Mouse (Mus musculus): Measurements from ENCODE around the gene Fndc5. TPM values are rescaled to one million over a fixed set of nuclear protein-coding genes. Genes with fewer than 3 reads are reported as not detected.

Gene Fndc5
- polyA plus RNA-seq, 1 experiment from 2014 or later: 9.2 TPM

GRCm38 (mm10) chr4:129120520-129121445 lies 16.0 kb upstream of the Fndc5 start:
- Histone ChIP-seq H3K36me3 (ENCODE audit: control insufficient read depth, insufficient read depth) (no peaks in the 10 kb centered on the region), H3K27me3 (ENCODE audit: control insufficient read depth, insufficient read depth, low read length) (peaks cover 55% of the 10 kb centered on the region), H3K9ac (ENCODE audit: low read length) (no peak overlapping the region), H3K9me3 (replicated peaks; ENCODE audit: control insufficient read depth, low read length) (no peaks in the 10 kb centered on the region), H3K4me1 (ENCODE audit: control insufficient read depth, insufficient read depth, low read length) (peaks cover 10% of the 10 kb centered on the region), H3K4me3 (ENCODE audit: low read length) (peak overlapping the region; percentile 48), H3K4me2 (ENCODE audit: low read depth, low read length) (peak overlapping the region; percentile 73), H3K27ac (ENCODE audit: low read length) (no peak overlapping the region)
- ATAC-seq (replicated peaks; ENCODE audit: extremely low read depth, insufficient read depth, low FRiP score): peak; percentile 53
- 2% methylated on average over 42 of the region's 59 CpGs for WGBS

DNA sequence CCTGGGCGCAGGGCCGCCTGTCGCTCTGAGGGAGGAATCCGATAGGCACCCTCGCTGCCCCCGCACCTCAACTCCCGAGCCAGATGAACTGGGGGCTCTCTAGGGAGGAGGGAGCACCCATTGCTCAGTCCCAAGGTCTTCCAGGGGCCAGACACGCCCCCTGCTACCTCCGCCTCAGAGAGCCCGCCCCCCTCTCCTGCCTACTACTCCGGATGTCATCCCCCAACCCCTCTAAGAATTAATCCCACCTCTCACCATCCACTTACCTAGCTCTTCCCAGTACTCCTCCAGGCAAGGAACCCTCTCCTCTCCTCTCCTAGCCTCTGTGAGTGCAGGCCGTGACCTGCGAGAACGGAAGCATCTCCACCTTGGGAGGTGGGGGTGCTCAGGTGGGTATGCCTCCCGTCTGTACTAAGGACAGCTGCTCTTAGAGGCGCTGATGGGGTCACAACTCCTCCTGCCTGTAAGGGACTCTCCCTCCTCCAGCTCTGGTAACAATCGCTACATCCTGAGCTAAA lies 15.2 kb upstream of the Fndc5 start, which contains the start of gene Hpca:
TSS of gene Hpca (minus strand) at position 468 of the 518 bp plus-strand sequence.
- Histone ChIP-seq H3K9ac (ENCODE audit: low read length) (no peak within 1 kb of the TSS), H3K4me2 (ENCODE audit: low read depth, low read length) (peak within 1 kb of the TSS; percentile 73), H3K36me3 (ENCODE audit: control insufficient read depth, insufficient read depth) (no peaks in the 10 kb centered on the region), H3K27me3 (ENCODE audit: control insufficient read depth, insufficient read depth, low read length) (peaks cover 63% of the 10 kb centered on the region), H3K27ac (ENCODE audit: low read length) (no peak within 1 kb of the TSS), H3K9me3 (replicated peaks; ENCODE audit: control insufficient read depth, low read length) (no peaks in the 10 kb centered on the region), H3K4me3 (ENCODE audit: low read length) (peak within 1 kb of the TSS; percentile 48), H3K4me1 (ENCODE audit: control insufficient read depth, insufficient read depth, low read length) (peaks cover 16% of the 10 kb centered on the region)
- under 1% methylated on average over 16 of the region's 17 CpGs for WGBS
- ATAC-seq (replicated peaks; ENCODE audit: extremely low read depth, insufficient read depth, low FRiP score): no peak

GRCm38 (mm10) chr4:129122107-129122506 lies 14.7 kb upstream of the Fndc5 start:
- no peaks in the 10 kb centered on the region for H3K36me3 ChIP-seq (ENCODE audit: control insufficient read depth, insufficient read depth)
- H3K9ac ChIP-seq (ENCODE audit: low read length): no peak overlapping the region
- peaks cover 16% of the 10 kb centered on the region for H3K4me1 ChIP-seq (ENCODE audit: control insufficient read depth, insufficient read depth, low read length)
- peaks cover 66% of the 10 kb centered on the region for H3K27me3 ChIP-seq (ENCODE audit: control insufficient read depth, insufficient read depth, low read length)
- WGBS: 25% methylated on average over 9 of the region's 9 CpGs
- no peaks in the 10 kb centered on the region for H3K9me3 ChIP-seq (replicated peaks; ENCODE audit: control insufficient read depth, low read length)
- no peak overlapping the region for H3K27ac ChIP-seq (ENCODE audit: low read length)
- ATAC-seq (replicated peaks; ENCODE audit: extremely low read depth, insufficient read depth, low FRiP score): no peak
- H3K4me3 ChIP-seq (ENCODE audit: low read length): no peak overlapping the region
- no peak overlapping the region for H3K4me2 ChIP-seq (ENCODE audit: low read depth, low read length)

DNA sequence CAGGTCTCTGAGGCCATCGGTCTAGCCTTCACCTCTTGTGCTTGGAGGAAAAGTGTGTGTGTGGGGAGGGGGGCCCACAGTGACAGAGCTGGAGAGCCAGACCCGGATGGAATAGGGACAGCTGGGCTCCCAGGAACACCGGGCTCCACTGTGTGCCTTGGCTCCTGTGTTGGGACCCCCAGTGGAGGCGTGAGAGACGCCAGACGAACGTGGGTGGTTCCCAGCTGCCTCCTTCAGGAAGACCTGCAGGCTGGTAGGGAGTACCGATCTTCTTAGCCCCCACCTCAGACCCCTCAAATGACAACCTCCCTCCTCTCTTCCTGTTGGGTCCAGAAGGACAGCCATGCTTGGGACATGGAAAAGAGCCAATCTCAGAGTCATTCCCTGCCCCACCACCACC lies 14.1 kb upstream of the Fndc5 start:
- no peak overlapping the region for H3K4me2 ChIP-seq (ENCODE audit: low read depth, low read length)
- H3K4me3 ChIP-seq (ENCODE audit: low read length): no peak overlapping the region
- H3K9me3 ChIP-seq (replicated peaks; ENCODE audit: control insufficient read depth, low read length): no peaks in the 10 kb centered on the region
- WGBS: 6% methylated on average over 8 of the region's 8 CpGs
- H3K27me3 ChIP-seq (ENCODE audit: control insufficient read depth, insufficient read depth, low read length): peaks cover 66% of the 10 kb centered on the region
- H3K4me1 ChIP-seq (ENCODE audit: control insufficient read depth, insufficient read depth, low read length): peaks cover 16% of the 10 kb centered on the region
- ATAC-seq (replicated peaks; ENCODE audit: extremely low read depth, insufficient read depth, low FRiP score): no peak
- H3K9ac ChIP-seq (ENCODE audit: low read length): no peak overlapping the region
- H3K27ac ChIP-seq (ENCODE audit: low read length): no peak overlapping the region
- no peaks in the 10 kb centered on the region for H3K36me3 ChIP-seq (ENCODE audit: control insufficient read depth, insufficient read depth)

DNA sequence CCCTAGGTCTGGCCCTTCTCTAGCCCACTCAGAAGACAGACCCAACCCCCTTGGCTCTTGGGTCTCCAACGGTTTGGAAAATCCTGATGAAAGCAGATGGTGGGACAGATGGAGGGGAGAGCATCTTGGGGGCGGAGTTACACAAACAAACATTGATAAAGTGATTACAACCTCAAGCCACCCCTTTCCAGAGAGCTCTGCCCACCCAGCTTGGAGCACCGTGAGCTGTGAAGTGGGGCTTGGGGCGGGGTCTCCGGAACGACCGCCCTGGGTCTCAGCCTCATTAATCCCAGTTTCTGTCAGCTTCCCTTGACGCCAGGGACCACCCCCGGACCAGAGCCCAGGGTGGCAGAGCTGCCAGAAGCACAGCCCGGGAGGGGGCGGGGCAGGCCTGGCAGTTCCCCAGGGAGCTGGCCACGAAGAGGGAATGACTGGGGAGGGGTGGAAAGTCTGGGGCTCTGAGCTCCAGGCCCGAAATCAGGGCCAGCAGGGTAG lies 12.1 kb upstream of the Fndc5 start:
- no peaks in the 10 kb centered on the region for H3K36me3 ChIP-seq (ENCODE audit: control insufficient read depth, insufficient read depth)
- H3K4me3 ChIP-seq (ENCODE audit: low read length): no peak overlapping the region
- peaks cover 63% of the 10 kb centered on the region for H3K27me3 ChIP-seq (ENCODE audit: control insufficient read depth, insufficient read depth, low read length)
- peaks cover 16% of the 10 kb centered on the region for H3K4me1 ChIP-seq (ENCODE audit: control insufficient read depth, insufficient read depth, low read length)
- 0 out of 2 replicates have a peak overlapping the region, but pooled peaks have one; percentile 4 for H3K4me2 ChIP-seq (ENCODE audit: low read depth, low read length)
- no peak overlapping the region; the same call in 1 of the 2 replicates for H3K9ac ChIP-seq (ENCODE audit: low read length)
- H3K27ac ChIP-seq (ENCODE audit: low read length): no peak overlapping the region
- H3K9me3 ChIP-seq (replicated peaks; ENCODE audit: control insufficient read depth, low read length): no peaks in the 10 kb centered on the region
- ATAC-seq (replicated peaks; ENCODE audit: extremely low read depth, insufficient read depth, low FRiP score): no peak
- WGBS: 3% methylated on average over 13 of the region's 13 CpGs

- no peak for ATAC-seq (replicated peaks; ENCODE audit: extremely low read depth, insufficient read depth, low FRiP score)
- WGBS: 9% methylated on average over 19 of the region's 19 CpGs
- Histone ChIP-seq H3K27me3 (ENCODE audit: control insufficient read depth, insufficient read depth, low read length) (peaks cover 52% of the 10 kb centered on the region), H3K9ac (ENCODE audit: low read length) (no peak overlapping the region), H3K36me3 (ENCODE audit: control insufficient read depth, insufficient read depth) (no peaks in the 10 kb centered on the region), H3K9me3 (replicated peaks; ENCODE audit: control insufficient read depth, low read length) (no peaks in the 10 kb centered on the region), H3K4me2 (ENCODE audit: low read depth, low read length) (peak overlapping the region; percentile 51), H3K4me1 (ENCODE audit: control insufficient read depth, insufficient read depth, low read length) (peaks cover 21% of the 10 kb centered on the region), H3K27ac (ENCODE audit: low read length) (no peak overlapping the region), H3K4me3 (ENCODE audit: low read length) (peak overlapping the region; percentile 29)
These were observed 10.9 kb upstream of the Fndc5 start for GRCm38 (mm10) chr4:129125736-129126451.

DNA sequence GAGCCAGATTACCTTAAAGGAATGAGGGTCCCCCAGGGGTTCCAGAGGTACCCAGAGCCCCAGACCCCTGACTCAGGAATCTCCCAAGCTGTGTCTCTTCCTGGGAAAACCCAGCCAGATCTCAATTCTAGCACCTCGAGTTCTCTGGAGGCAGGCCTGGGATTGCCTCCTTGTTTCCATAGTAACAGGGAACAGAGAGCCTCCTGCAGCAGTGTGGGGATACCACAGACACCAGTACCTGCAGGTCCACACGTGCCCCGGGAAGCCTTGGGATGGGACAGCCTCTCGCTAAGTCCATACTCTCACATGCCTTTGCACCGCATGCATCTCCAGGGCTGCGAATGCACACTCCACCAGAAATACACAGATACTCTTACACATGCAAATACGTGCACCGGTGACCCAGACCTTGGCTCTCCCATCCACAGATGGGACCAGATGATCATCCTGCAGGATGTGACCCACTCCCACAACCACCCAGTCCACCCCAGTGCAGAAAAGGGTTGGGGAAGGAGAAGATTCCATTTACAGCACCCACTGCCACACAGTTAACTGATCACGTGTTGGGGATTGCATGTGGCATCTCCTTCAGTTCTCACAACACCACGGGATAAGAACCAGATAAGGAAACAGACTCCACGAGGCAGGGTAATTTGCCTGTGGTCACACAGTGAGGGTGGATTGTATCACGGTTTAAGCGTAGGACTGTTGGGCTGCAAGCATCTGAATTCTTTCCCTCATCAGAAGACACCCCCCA lies 8.0 kb upstream of the Fndc5 start:
- Histone ChIP-seq H3K4me1 (ENCODE audit: control insufficient read depth, insufficient read depth, low read length) (peaks cover 16% of the 10 kb centered on the region), H3K4me3 (ENCODE audit: low read length) (no peak overlapping the region), H3K9me3 (replicated peaks; ENCODE audit: control insufficient read depth, low read length) (no peaks in the 10 kb centered on the region), H3K9ac (ENCODE audit: low read length) (no peak overlapping the region), H3K36me3 (ENCODE audit: control insufficient read depth, insufficient read depth) (no peaks in the 10 kb centered on the region), H3K27me3 (ENCODE audit: control insufficient read depth, insufficient read depth, low read length) (peaks cover 28% of the 10 kb centered on the region), H3K4me2 (ENCODE audit: low read depth, low read length) (no peak overlapping the region), H3K27ac (ENCODE audit: low read length) (no peak overlapping the region)
- 0 out of 2 replicates have a peak, but pooled peaks have one; percentile 8 for ATAC-seq (replicated peaks; ENCODE audit: extremely low read depth, insufficient read depth, low FRiP score)
- WGBS: 52% methylated on average over 13 of the region's 13 CpGs

- Histone ChIP-seq H3K4me3 (ENCODE audit: low read length) (no peak overlapping the region), H3K27ac (ENCODE audit: low read length) (no peak overlapping the region), H3K36me3 (ENCODE audit: control insufficient read depth, insufficient read depth) (no peaks in the 10 kb centered on the region), H3K27me3 (ENCODE audit: control insufficient read depth, insufficient read depth, low read length) (peaks cover 27% of the 10 kb centered on the region), H3K9ac (ENCODE audit: low read length) (no peak overlapping the region), H3K4me1 (ENCODE audit: control insufficient read depth, insufficient read depth, low read length) (peaks cover 16% of the 10 kb centered on the region), H3K9me3 (replicated peaks; ENCODE audit: control insufficient read depth, low read length) (no peaks in the 10 kb centered on the region), H3K4me2 (ENCODE audit: low read depth, low read length) (no peak overlapping the region)
- WGBS: 33% methylated on average over 9 of the region's 9 CpGs
- ATAC-seq (replicated peaks; ENCODE audit: extremely low read depth, insufficient read depth, low FRiP score): no peak
These were observed 7.4 kb upstream of the Fndc5 start for GRCm38 (mm10) chr4:129129387-129129786.
